Mouse (Mus musculus) spleen, adult 12 weeks (tissue): Measurements from ENCODE around the gene Prss56.

Experiments used
- DNase-seq: peaks from one replicate; pipeline ENCODE4 v3.0.0; 2022; ENCODE audit warnings: low spot score

The Prss56 gene

DNA sequence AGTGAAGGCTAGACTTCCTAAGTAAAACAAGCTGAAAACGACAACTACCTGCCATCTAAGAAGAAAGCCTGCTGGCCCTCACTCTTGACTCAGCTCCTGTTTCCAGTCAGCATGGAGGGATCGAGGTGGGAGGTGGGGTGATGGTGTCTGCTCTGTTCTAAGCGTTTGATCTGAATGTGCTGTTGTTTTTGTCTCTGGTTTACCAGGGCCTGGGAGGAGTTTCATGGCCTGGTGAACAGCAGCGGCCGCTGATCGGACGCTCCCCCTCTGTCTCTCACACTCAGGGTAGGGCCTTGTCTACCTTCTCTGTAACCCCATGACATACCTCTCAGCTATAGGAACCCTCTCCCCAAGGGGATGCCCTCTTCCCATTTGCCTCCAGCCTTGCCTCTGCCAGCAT, 49.1 kb downstream of the Prss56 start:
- no peak for DNase-seq
